Mouse (Mus musculus): Measurements from ENCODE around the gene 6030498E09Rik. TPM values are rescaled to one million over a fixed set of nuclear protein-coding genes. Genes with fewer than 3 reads are reported as not detected.

The 6030498E09Rik gene
- 0.06 and 0.09 TPM in 2 replicates for polyA plus RNA-seq (2012; rRNA removed)

GRCm38 (mm10) chrX:38772478-38772877 lies at the start of gene 6030498E09Rik:
TSS of gene 6030498E09Rik (plus strand) at chrX:38772671.

Other genes with a start within 250 kb of the 6030498E09Rik start
- gene Cul4b, start 196.5 kb upstream of the 6030498E09Rik start, polyA plus RNA-seq (2012; rRNA removed), result 18.6 and 19.6 TPM in 2 replicates
- gene Mcts1, start 172.1 kb upstream of the 6030498E09Rik start, polyA plus RNA-seq (2012; rRNA removed), result 115 and 123 TPM in 2 replicates
- 23.7 and 28.4 TPM in 2 replicates for gene C1galt1c1, start 137.6 kb upstream of the 6030498E09Rik start, polyA plus RNA-seq (2012; rRNA removed)